Mouse (Mus musculus): ENCODE measurements around the gene Gucy2e. TPM values are rescaled to one million over a fixed set of nuclear protein-coding genes. Genes with fewer than 3 reads are reported as not detected.

The Gucy2e gene
- total RNA-seq, 2 experiments from 2014 or later: 1.0 to 1.1 TPM

DNA sequence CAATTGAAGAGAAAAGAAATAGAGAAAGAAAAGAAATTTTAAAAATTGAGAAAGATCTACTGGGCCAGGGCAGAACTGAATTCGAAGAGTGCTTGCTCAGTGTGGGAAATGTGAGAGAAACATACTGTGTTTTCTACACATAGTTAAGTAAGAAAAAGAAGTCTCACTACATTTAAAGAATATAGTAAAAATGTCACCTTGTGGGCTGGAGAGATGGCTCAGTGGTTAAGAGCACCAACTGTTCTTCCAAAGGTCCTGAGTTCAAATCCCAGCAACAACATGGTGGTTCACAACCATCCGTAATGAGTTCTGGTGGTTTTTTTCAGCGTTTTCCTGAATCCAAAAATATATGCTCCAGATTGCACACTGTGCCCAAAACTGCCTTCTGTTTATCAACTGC lies 58.3 kb downstream of the Gucy2e start:
- DNase-seq (ENCODE audit: low spot score in 2 of 2): no peak

DNA sequence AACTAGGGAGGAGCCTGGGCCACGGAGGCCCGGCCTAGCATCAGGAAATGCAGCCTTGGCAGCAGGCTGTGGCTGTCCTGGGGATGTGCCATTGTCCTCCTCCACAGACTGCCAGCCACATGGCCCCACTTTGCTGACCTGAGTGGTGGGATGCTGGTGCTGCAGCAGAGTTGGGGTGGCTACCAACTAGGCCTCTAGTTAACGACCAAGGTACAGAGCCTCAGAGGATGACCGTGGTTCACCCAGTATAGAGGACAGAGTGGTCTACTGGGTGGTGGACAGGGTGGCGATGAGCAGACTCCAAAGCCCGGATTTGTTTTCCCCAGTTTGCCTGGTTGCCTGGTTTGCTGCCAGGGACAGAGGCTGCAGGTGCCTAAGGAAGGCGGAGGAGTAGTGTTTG lies 62.1 kb downstream of the Gucy2e start:
- no peak for DNase-seq (ENCODE audit: low spot score in 2 of 2)

DNA sequence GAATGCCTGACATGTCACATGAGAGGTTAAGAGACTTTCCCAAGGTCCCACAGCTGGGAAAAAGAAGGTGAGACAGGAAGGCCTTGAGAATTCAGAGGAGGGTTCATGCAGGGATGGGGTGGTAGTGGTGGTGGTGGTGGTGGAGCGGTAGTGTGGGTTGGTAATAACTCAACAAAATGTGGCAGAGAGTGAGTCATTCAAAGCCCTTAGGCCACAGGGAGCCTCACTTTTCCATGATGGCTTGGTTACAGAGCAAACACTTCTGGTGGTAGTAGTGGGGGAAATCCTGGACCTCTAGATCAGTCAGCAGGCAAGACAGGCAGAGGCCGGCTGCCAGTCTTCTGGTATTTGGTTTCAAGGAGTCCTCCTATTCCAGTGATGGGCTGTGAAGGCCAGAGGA lies 64.2 kb downstream of the Gucy2e start:
- DNase-seq (ENCODE audit: low spot score in 2 of 2): no peak

DNA sequence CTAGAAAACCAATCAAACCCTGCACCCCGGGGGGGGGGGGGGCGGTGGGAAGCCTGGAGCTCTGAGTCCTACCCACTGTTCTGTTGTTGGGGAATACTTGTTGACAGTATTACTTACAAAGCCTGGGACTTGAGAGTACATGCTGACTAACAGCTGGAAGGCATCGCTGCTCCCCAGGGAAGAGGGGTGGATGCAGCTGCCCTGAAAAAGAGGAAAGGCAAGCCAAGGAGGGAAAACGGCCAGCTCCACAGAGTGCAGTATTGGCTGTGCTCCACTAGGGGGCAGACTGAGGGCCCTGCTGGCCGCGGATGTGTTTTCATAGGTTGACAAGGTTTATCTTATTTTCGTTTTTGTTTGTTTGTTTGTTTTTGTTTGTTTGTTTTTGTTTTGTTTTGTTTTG lies 65.2 kb downstream of the Gucy2e start:
- peak; percentile 68 to 72 for DNase-seq (ENCODE audit: low spot score in 2 of 2)

DNA sequence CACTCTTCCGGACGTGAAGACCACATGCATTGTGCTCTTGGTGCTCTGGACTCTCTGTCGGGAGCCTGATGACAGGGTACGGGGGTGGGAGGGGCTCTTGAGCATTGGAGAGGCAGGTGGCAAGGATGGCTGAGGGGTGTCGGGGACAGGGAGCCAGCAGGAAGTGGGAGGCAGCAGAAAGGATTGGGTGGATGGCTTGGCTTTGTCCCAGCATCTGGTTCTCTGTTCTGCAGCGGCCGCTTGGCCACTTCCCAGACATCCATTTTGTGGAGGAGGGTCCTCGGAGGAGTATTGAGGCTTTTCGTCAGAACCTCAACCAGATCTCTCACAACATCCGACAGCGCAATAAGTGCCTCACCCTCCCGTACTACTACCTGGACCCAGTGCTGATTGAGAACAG lies 67.5 kb downstream of the Gucy2e start:
- DNase-seq (ENCODE audit: low spot score in 2 of 2): no peak

Other genes starting within 250 kb of the Gucy2e start
- gene Pfas, start 228.6 kb downstream of the Gucy2e start, total RNA-seq (2021): 10 to 100 TPM; 24.1 to 25.3 TPM
- gene Ctc1, start 221.1 kb downstream of the Gucy2e start, total RNA-seq (2021): 10 to 100 TPM; 33.6 to 38.8 TPM
- gene Aurkb, start 191.4 kb downstream of the Gucy2e start, total RNA-seq (2021): 1 to 10 TPM; 2.1 to 2.3 TPM
- gene Borcs6, start 177.3 kb downstream of the Gucy2e start, total RNA-seq (2021): 10 to 100 TPM; 25.2 to 26.4 TPM
- gene Tmem107, start 166.2 kb downstream of the Gucy2e start, total RNA-seq (2021): 10 to 100 TPM; 13.5 to 13.7 TPM
- 1,000 to 10,000 TPM; 1,073 to 1,118 TPM for gene Vamp2, start 148.5 kb downstream of the Gucy2e start, total RNA-seq (2021)
- 10 to 100 TPM; 84.4 to 86.8 TPM for gene Per1, start 141.8 kb downstream of the Gucy2e start, total RNA-seq (2021)
- gene Hes7, start 116.6 kb downstream of the Gucy2e start, total RNA-seq (2021): under 1 TPM; 0.46 to 0.62 TPM
- gene 9130213A22Rik, start 114.4 kb downstream of the Gucy2e start, total RNA-seq (2021): under 1 TPM; 0.88 to 0.95 TPM
- gene Aloxe3, start 111.1 kb downstream of the Gucy2e start, total RNA-seq (2021): 1 to 10 TPM; 2.9 to 5.7 TPM
- gene Alox12b, start 80.0 kb downstream of the Gucy2e start, total RNA-seq (2021): under 1 TPM; 0.65 to 0.95 TPM
- gene Alox8, start 39.2 kb downstream of the Gucy2e start, total RNA-seq (2021): 1 to 10 TPM; 5.5 to 8.4 TPM
- 10 to 100 TPM; 15.3 to 16.9 TPM for gene Cntrob, start 86.7 kb upstream of the Gucy2e start, total RNA-seq (2021)
- gene Trappc1, start 86.9 kb upstream of the Gucy2e start, total RNA-seq (2021): 10 to 100 TPM; 65.5 to 79.1 TPM
- gene Kcnab3, start 89.2 kb upstream of the Gucy2e start, total RNA-seq (2021): 10 to 100 TPM; 15.2 to 18.6 TPM
- 10 to 100 TPM; 71.7 to 76.9 TPM for gene Rnf227, start 103.4 kb upstream of the Gucy2e start, total RNA-seq (2021)
- gene Chd3, start 132.4 kb upstream of the Gucy2e start, total RNA-seq (2021): 100 to 1,000 TPM; 519 to 534 TPM
- gene Naa38, start 158.5 kb upstream of the Gucy2e start, total RNA-seq (2021): 100 to 1,000 TPM in 1 of 2 experiments, 10 to 100 TPM in 1; 99.3 to 111 TPM
- gene Cyb5d1, start 158.6 kb upstream of the Gucy2e start, total RNA-seq (2021): 10 to 100 TPM; 36.0 to 39.7 TPM
- 1 to 10 TPM; 2.1 to 2.3 TPM for gene Tmem88, start 161.2 kb upstream of the Gucy2e start, total RNA-seq (2021)
- 10 to 100 TPM; 41.7 to 42.8 TPM for gene Kdm6b, start 176.6 kb upstream of the Gucy2e start, total RNA-seq (2021)